Mouse (Mus musculus) bone marrow macrophage, adult 2 months (primary cell): ENCODE data around the gene Tctex1d2. TPM values are rescaled to one million over a fixed set of nuclear protein-coding genes. Genes with fewer than 3 reads are reported as not detected.

Source experiments
- H3K27ac ChIP-seq: 2 replicates; pipeline ENCODE4 v1.5.1; 2012; ENCODE audit warnings: low read depth, low read length; ENCODE audit not compliant: insufficient read depth
- H3K4me1 ChIP-seq: 2 replicates; pipeline ENCODE4 v1.6.1; 2012; ENCODE audit warnings: low read length; ENCODE audit not compliant: control insufficient read depth, insufficient read depth
- H3K4me3 ChIP-seq: 2 replicates; pipeline ENCODE4 v1.5.1; 2012; ENCODE audit warnings: mild to moderate bottlenecking, low read length, moderate library complexity; ENCODE audit not compliant: insufficient read depth
- CTCF ChIP-seq: IDR thresholded peaks from 2 replicates; pipeline ENCODE4 v1.5.1; 2012; ENCODE audit warnings: low read depth, mild to moderate bottlenecking, low read length, moderate library complexity
- POLR2A ChIP-seq: IDR thresholded peaks from 2 replicates; pipeline ENCODE4 v1.6.1; 2012; ENCODE audit warnings: mild to moderate bottlenecking, low read depth, low read length, borderline replicate concordance
- polyA plus RNA-seq: library from polyadenylated mRNA; stranded (reverse); fragments of >200 nt; gene quantifications from 2 replicates; pipeline ENCODE4 v1.2.4, GENCODE M21; 2012; ENCODE audit not compliant: missing spikeins, insufficient read depth, insufficient read length

Tctex1d2 gene
- polyA plus RNA-seq, 1 experiment: 43.8 TPM

GRCm38 (mm10) chr16:32462950-32463349 lies 43.4 kb downstream of the Tctex1d2 start:
- no peak overlapping the region for H3K4me3 ChIP-seq
- no peak for TF ChIP-seq CTCF
- no peak for TF ChIP-seq POLR2A
- H3K27ac ChIP-seq: no peak overlapping the region
- peaks cover 2% of the 10 kb centered on the region; the same call in 1 of the 2 replicates for H3K4me1 ChIP-seq

- 0 out of 2 replicates have a peak, but pooled peaks cover 2% of the 10 kb centered on the region for H3K4me1 ChIP-seq
- no peak for TF ChIP-seq CTCF
- TF ChIP-seq POLR2A: no peak
- no peak overlapping the region for H3K4me3 ChIP-seq
- no peak overlapping the region for H3K27ac ChIP-seq
These were observed 43.9 kb downstream of the Tctex1d2 start for GRCm38 (mm10) chr16:32463426-32463825.

- TF ChIP-seq POLR2A (no peak), CTCF (no peak)
- 0 out of 2 replicates have a peak, but pooled peaks cover 2% of the 10 kb centered on the region for H3K4me1 ChIP-seq
- no peak overlapping the region for H3K4me3 ChIP-seq
- H3K27ac ChIP-seq: no peak overlapping the region
These were observed 45.4 kb downstream of the Tctex1d2 start for GRCm38 (mm10) chr16:32464908-32465307.

- Histone ChIP-seq H3K27ac (no peak overlapping the region), H3K4me1 (0 out of 2 replicates have a peak, but pooled peaks cover 2% of the 10 kb centered on the region), H3K4me3 (no peak overlapping the region)
- TF ChIP-seq CTCF (no peak), POLR2A (no peak)
These were observed 49.0 kb downstream of the Tctex1d2 start for GRCm38 (mm10) chr16:32468488-32468887.

GRCm38 (mm10) chr16:32469404-32470105 lies 50.1 kb downstream of the Tctex1d2 start:
- TF ChIP-seq POLR2A (no peak), CTCF (no peak)
- Histone ChIP-seq H3K27ac (no peak overlapping the region), H3K4me3 (no peak overlapping the region), H3K4me1 (0 out of 2 replicates have a peak, but pooled peaks cover 2% of the 10 kb centered on the region)

- no peak overlapping the region for H3K4me3 ChIP-seq
- TF ChIP-seq CTCF: no peak
- no peak for TF ChIP-seq POLR2A
- no peak overlapping the region for H3K27ac ChIP-seq
- no peaks in the 10 kb centered on the region for H3K4me1 ChIP-seq
These were observed 52.9 kb downstream of the Tctex1d2 start for GRCm38 (mm10) chr16:32472276-32473015.

- H3K4me3 ChIP-seq: no peak overlapping the region
- TF ChIP-seq CTCF (no peak), POLR2A (no peak)
These were observed 57.8 kb downstream of the Tctex1d2 start for GRCm38 (mm10) chr16:32477315-32477714.

More at GRCm38 (mm10) chr16:32477315-32477714, 57.8 kb downstream of the Tctex1d2 start:
- H3K4me1 ChIP-seq: no peaks in the 10 kb centered on the region
- H3K27ac ChIP-seq: no peak overlapping the region

Other genes with a start within 250 kb of the Tctex1d2 start
- 1.4 and 1.9 TPM in 2 replicates for gene Bex6, start 239.9 kb upstream of the Tctex1d2 start, polyA plus RNA-seq
- 8.5 and 8.6 TPM in 2 replicates for gene Fbxo45, start 172.5 kb upstream of the Tctex1d2 start, polyA plus RNA-seq
- gene Wdr53, start 172.5 kb upstream of the Tctex1d2 start, polyA plus RNA-seq: 18.0 and 20.3 TPM in 2 replicates
- gene Smco1, start 148.2 kb upstream of the Tctex1d2 start, polyA plus RNA-seq: not detected in 2 replicates
- gene Rnf168, start 142.2 kb upstream of the Tctex1d2 start, polyA plus RNA-seq: 10.5 and 11.2 TPM in 2 replicates
- gene Ubxn7, start 87.4 kb upstream of the Tctex1d2 start, polyA plus RNA-seq: 17.9 and 19.6 TPM in 2 replicates
- gene Tm4sf19, start 19.2 kb upstream of the Tctex1d2 start, polyA plus RNA-seq: 3.0 and 4.4 TPM in 2 replicates
- gene Pcyt1a, start 11.2 kb downstream of the Tctex1d2 start, polyA plus RNA-seq: 95.8 and 100 TPM in 2 replicates
- gene Slc51a, start 68.2 kb downstream of the Tctex1d2 start, polyA plus RNA-seq: not detected in 2 replicates
- gene Zdhhc19, start 76.6 kb downstream of the Tctex1d2 start, polyA plus RNA-seq: not detected in 2 replicates
- gene Tfrc, start 189.2 kb downstream of the Tctex1d2 start, polyA plus RNA-seq: 45.0 and 47.0 TPM in 2 replicates
- gene Tnk2, start 224.2 kb downstream of the Tctex1d2 start, polyA plus RNA-seq: 3.5 and 6.8 TPM in 2 replicates